Mouse (Mus musculus) midbrain, embryonic 16.5 days (tissue): Measurements from ENCODE around the gene Dlk2. TPM values are rescaled to one million over a fixed set of nuclear protein-coding genes. Genes with fewer than 3 reads are reported as not detected.

Experiments used
- ATAC-seq: fragments of 200-750 bp; cut with Nextera tagmentation; 2 replicates; pipeline ENCODE4 v1.8.0; 2017; ENCODE audit warnings: moderate TSS enrichment
- H3K27ac ChIP-seq: fragments of 300-500 bp; sonication (generic); 2 replicates; pipeline ENCODE4 v1.5.1; 2014; ENCODE audit warnings: mild to moderate bottlenecking, low read length, mixed read lengths
- H3K27me3 ChIP-seq: fragments of 300-500 bp; sonication (generic); 2 replicates; pipeline ENCODE4 v1.6.1; 2014; ENCODE audit warnings: low read depth, low read length, mixed read lengths; ENCODE audit not compliant: control insufficient read depth, insufficient read depth
- H3K36me3 ChIP-seq: fragments of 300-500 bp; sonication (generic); 2 replicates; pipeline ENCODE4 v1.6.1; 2014; ENCODE audit warnings: mild to moderate bottlenecking, low read length, moderate library complexity, mixed read lengths; ENCODE audit not compliant: control insufficient read depth, insufficient read depth
- H3K4me1 ChIP-seq: fragments of 300-500 bp; sonication (generic); 2 replicates; pipeline ENCODE4 v1.6.1; 2014; ENCODE audit warnings: mild to moderate bottlenecking, low read length, mixed read lengths; ENCODE audit not compliant: control insufficient read depth, insufficient read depth
- H3K4me2 ChIP-seq: fragments of 300-500 bp; sonication (generic); 2 replicates; pipeline ENCODE4 v1.6.1; 2014; ENCODE audit warnings: mild to moderate bottlenecking, low read length, mixed read lengths
- H3K4me3 ChIP-seq: fragments of 300-500 bp; sonication (generic); 2 replicates; pipeline ENCODE4 v1.5.1; 2014; ENCODE audit warnings: low read depth, mild to moderate bottlenecking, low read length, moderate library complexity, mixed read lengths
- H3K9ac ChIP-seq: fragments of 300-500 bp; sonication (generic); 2 replicates; pipeline ENCODE4 v1.6.1; 2014; ENCODE audit warnings: low read depth, low read length, mixed read lengths
- H3K9me3 ChIP-seq: fragments of 300-500 bp; sonication (generic); replicated peaks from 2 replicates; pipeline ENCODE4 v1.6.1; 2014; ENCODE audit warnings: mild to moderate bottlenecking, low read length, mixed read lengths; ENCODE audit not compliant: control insufficient read depth, poor library complexity, severe bottlenecking
- WGBS: fragments of 180-500 bp; shearing (Covaris S2); extraction: QIAGEN DNeasy Blood & Tissue Kit; methylation state at CpG from one replicate; pipeline ENCODE4 v1.1.7; 2014; 5-methylcytosine and 5-hydroxymethylcytosine counted together
- polyA plus RNA-seq: library from polyadenylated mRNA; unstranded; fragments of >200 nt; fragmentation: Nextera tagmentation; extraction: Ambion mirVana; gene quantifications from 2 replicates; pipeline ENCODE4 v1.2.1, GENCODE M21; 2015

Dlk2 gene
- polyA plus RNA-seq, 1 experiment from 2014 or later: 25.8 TPM

DNA sequence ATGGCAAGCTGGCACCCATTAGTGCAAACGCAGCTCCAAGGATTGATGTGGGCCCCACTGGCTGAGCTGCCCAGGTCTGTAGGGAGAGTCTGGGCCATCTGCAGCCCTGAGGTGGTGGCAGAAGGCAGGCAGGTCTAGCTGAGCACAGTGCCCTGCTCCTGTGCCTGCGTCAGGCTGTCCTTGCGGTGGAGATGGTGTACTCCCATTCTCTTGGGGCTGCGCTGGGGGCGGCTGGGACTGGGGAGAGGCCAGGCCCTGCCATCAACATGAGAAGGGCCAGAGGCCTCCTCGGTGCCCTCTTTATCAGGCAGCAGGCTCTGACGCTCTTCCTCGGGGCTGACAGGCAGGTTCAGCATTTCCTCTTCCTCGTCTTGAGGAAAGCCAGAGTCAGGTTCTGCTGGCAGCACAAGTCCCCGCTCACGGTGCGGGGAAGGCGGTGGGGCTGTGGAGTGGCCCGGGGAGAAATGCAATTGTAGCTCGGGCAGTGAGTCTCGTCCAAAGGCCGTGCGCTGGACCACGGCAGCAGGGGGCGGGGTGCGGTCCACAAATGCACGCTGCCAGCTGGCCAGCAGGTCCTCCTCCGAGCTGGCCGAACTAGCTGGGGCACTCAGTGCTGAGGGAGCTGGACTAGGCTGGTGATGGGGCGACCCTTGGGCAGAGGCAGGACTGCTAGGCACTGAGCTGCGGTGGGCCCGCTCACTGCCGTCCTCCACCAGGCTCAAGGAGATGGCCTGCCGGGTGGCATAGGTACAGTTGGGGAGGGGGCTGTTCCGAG lies 38.8 kb upstream of the Dlk2 start:
- WGBS: 77% methylated on average over 30 of the region's 30 CpGs
- Histone ChIP-seq H3K36me3 (peaks cover 21% of the 10 kb centered on the region), H3K4me1 (peaks cover 12% of the 10 kb centered on the region), H3K27me3 (no peaks in the 10 kb centered on the region), H3K9me3 (no peaks in the 10 kb centered on the region), H3K27ac (no peak overlapping the region), H3K9ac (no peak overlapping the region), H3K4me3 (no peak overlapping the region), H3K4me2 (no peak overlapping the region)
- ATAC-seq: no peak

DNA sequence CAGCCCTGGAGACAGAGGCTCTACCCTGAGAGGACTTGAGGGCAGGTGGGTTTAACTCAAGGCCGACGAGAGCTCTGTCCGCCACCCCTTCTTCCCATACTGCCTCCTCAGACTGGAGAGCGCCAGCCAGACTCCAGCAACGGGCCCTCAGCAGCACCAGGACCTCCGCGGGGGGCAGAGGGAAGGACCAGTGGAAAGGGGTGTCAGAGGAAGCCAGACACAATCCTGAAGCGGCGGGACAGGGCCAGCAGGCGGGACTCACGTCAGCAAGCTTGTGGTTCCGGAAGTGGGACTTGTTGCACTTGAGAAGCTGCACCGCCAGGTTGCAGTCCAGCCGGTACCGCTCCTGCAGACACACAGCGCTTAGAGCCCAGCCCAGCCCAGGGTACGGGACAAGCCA lies 37.5 kb upstream of the Dlk2 start:
- H3K9ac ChIP-seq: no peak overlapping the region
- H3K4me2 ChIP-seq: no peak overlapping the region
- WGBS: 86% methylated on average over 17 of the region's 17 CpGs
- H3K27me3 ChIP-seq: no peaks in the 10 kb centered on the region
- H3K4me3 ChIP-seq: no peak overlapping the region
- H3K36me3 ChIP-seq: peaks cover 27% of the 10 kb centered on the region
- no peaks in the 10 kb centered on the region for H3K9me3 ChIP-seq
- H3K4me1 ChIP-seq: peaks cover 10% of the 10 kb centered on the region
- H3K27ac ChIP-seq: no peak overlapping the region
- no peak for ATAC-seq

DNA sequence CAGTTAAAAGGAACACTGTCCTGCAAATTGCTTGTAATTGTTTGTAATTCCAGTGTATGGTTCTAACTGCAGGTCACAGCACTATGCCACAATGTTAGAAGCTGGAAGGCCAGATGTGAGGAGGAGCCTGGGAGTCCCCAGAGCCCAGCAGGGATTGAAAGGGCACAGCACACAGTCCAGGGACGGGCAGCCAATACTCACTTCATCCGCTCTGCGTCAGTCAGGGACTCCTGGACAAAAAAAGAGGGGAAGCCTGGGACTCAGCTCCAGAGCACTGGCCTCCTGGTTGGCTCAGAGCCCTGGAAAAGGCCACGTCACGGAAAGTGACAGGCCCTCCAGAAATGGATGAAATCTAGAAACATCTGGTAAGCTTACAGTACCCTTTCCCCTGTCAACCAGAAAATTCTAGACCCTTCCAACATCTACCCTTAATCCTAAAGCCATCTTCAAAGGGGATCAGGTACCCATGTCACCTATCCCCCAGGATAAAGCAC lies 35.0 kb upstream of the Dlk2 start:
- Histone ChIP-seq H3K4me2 (no peak overlapping the region), H3K9me3 (no peaks in the 10 kb centered on the region), H3K27me3 (no peaks in the 10 kb centered on the region), H3K27ac (no peak overlapping the region), H3K4me3 (no peak overlapping the region), H3K4me1 (no peaks in the 10 kb centered on the region), H3K9ac (no peak overlapping the region), H3K36me3 (peaks cover 19% of the 10 kb centered on the region)
- 91% methylated on average over 5 of the region's 5 CpGs for WGBS
- ATAC-seq: no peak

DNA sequence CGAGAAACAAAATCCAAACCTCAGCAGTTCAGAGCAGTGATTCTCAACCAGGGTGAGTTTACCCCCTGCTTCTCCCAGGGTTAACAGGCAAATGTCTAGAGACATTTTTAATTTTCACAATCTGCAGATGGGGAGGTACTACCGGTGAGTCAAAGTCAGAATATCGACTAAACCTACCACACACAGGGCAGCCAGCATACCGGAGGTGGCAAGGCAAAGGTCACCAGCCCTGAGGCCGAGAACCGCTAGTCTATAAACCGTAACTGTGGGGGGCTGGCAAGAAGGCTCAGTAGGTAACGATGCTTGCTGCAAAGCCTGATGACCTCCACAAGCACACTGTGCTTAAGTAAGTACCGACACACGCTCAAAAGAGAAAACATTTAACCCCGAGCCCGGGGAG lies 31.7 kb upstream of the Dlk2 start:
- WGBS: 87% methylated on average over 12 of the region's 12 CpGs
- no peak for ATAC-seq
- no peak overlapping the region for H3K9ac ChIP-seq
- peaks cover 10% of the 10 kb centered on the region; the same call in 1 of the 2 replicates for H3K36me3 ChIP-seq
- H3K4me2 ChIP-seq: no peak overlapping the region
- H3K27me3 ChIP-seq: no peaks in the 10 kb centered on the region
- H3K27ac ChIP-seq: no peak overlapping the region
- H3K4me1 ChIP-seq: no peaks in the 10 kb centered on the region
- H3K9me3 ChIP-seq: no peaks in the 10 kb centered on the region
- no peak overlapping the region for H3K4me3 ChIP-seq

DNA sequence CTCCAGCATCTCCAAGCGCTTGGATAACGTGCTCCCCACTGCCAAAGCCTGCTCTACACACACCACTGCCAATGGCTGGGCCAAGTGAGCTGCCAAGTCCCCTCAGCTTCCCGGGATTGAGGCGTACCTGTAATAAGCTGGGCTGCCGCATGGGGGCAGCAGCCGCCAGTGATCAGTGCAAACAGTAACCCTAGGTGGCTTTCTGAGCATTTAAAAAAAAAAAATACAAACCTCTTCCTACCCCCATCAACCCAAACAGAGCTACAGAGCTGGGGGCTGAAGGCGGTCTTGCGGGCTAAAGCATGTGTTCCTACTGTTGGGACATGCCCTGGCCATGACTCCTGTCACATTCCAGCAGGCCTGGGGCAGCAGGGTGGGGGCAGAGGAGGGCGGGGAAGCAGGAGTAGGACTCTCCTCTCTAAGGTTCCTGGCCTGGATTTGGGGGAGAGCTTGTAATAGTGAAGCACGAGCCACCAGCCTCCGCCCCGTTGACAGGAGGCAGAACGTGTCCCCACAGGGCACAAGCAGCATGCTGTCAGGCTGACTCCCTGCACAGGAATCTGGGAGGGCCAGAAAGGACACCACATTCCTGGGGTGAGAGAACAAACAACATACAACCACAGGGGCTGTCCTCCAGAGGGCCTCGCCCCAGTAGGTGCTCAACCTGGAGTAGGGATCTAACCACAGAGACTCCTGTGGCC lies 31.2 kb upstream of the Dlk2 start:
- Histone ChIP-seq H3K36me3 (peaks cover 10% of the 10 kb centered on the region; the same call in 1 of the 2 replicates), H3K27me3 (no peaks in the 10 kb centered on the region), H3K4me3 (no peak overlapping the region), H3K9me3 (no peaks in the 10 kb centered on the region), H3K4me1 (no peaks in the 10 kb centered on the region), H3K4me2 (no peak overlapping the region), H3K27ac (no peak overlapping the region), H3K9ac (no peak overlapping the region)
- ATAC-seq: peak; percentile 40; the same call in 1 of the 2 replicates
- 26% methylated on average over 14 of the region's 14 CpGs for WGBS

DNA sequence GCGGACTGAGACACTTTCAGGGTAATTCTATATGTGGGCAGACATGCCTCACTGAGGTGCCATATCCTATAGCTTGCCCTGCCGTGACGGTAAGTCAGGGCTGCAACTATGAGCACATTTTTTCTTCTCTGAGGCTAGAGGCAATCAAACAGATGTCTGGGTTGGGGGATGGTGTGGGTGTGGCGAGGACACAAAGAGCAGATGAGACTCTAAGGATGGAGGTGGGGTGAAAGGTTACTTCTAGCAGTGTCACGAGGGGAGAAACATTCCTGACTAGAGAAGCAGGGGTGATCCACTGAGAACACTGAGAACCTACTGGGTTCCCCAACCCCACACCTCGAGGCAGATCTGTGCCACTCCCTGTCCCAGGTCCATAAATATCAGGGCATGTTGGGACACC lies 30.2 kb upstream of the Dlk2 start:
- Histone ChIP-seq H3K4me2 (no peak overlapping the region), H3K9ac (no peak overlapping the region), H3K4me3 (no peak overlapping the region), H3K27ac (no peak overlapping the region), H3K9me3 (no peaks in the 10 kb centered on the region), H3K27me3 (no peaks in the 10 kb centered on the region), H3K36me3 (peaks cover 10% of the 10 kb centered on the region; the same call in 1 of the 2 replicates), H3K4me1 (no peaks in the 10 kb centered on the region)
- ATAC-seq: no peak
- WGBS: 75% methylated on average over 6 of the region's 6 CpGs

DNA sequence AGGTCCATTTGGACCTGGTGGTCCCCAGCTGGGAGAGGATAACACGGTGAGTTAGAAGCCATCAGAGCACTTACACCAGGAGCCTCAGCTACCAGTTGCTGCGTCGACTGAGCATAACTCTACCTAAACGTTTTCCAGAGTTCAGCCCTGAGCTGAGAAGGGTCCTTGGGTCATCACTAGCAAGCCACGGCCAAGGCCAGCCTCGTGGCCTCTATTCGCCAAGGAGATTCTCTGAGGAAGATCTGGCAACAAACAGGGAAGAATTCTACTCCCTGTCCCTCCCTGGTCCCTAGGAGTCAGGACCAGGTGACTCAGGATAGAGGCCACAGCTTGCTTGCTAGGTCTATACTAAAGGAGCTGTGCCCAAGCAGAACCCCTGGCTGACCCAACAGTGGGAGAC lies 29.7 kb upstream of the Dlk2 start:
- 91% methylated on average over 7 of the region's 7 CpGs for WGBS

DNA sequence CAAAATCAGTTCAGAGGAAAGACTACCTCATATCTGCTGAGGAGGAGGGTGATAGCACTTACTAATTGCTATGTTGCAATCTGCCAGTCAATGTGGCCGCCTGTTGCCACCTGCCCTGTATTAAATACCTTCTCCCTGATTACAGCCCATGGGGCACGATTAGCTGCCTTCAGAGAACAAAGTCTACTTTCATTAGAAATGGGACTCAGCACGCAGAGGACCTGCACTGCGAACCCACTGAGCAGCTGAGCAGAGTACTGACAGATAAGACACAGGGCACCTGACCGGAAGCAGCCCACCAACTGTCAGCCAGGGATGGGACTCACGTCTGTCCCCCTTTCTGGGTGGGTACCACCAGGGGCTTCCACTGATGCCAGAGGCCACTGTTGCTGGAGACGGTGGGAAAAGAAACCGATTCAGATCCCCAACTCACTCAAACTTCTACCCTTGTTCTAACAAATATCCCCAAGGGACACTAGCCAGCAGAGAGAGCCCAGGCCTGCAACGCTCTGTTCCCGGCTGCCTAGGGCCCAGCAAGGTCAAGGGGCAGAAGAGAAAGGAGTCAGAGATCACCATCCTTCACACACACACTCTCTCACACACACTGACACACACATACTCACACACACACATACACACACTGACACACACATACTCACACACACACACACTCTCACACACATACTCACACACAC lies 29.0 kb upstream of the Dlk2 start:
- no peaks in the 10 kb centered on the region for H3K4me1 ChIP-seq

More for the DNA sequence above, 29.7 kb upstream of the Dlk2 start:
- Histone ChIP-seq H3K4me1 (no peaks in the 10 kb centered on the region), H3K4me2 (no peak overlapping the region), H3K9ac (no peak overlapping the region), H3K9me3 (no peaks in the 10 kb centered on the region), H3K27ac (no peak overlapping the region), H3K36me3 (peaks cover 8% of the 10 kb centered on the region; the same call in 1 of the 2 replicates), H3K4me3 (no peak overlapping the region), H3K27me3 (no peaks in the 10 kb centered on the region)
- ATAC-seq: no peak

More for the DNA sequence above, 29.0 kb upstream of the Dlk2 start:
- no peak overlapping the region for H3K4me2 ChIP-seq
- ATAC-seq: no peak
- no peak overlapping the region for H3K9ac ChIP-seq
- H3K9me3 ChIP-seq: no peaks in the 10 kb centered on the region
- H3K27me3 ChIP-seq: no peaks in the 10 kb centered on the region
- no peak overlapping the region for H3K27ac ChIP-seq
- H3K36me3 ChIP-seq: peaks cover 8% of the 10 kb centered on the region; the same call in 1 of the 2 replicates
- 86% methylated on average over 10 of the region's 10 CpGs for WGBS
- no peak overlapping the region for H3K4me3 ChIP-seq
